16 mouse cellular contexts compared by ENCODE assay signal in genomic region chr1:115932045-115932444, GRCm38 (mm10).
DNase-seq lines count a peak whose midpoint lies in the region; ATAC-seq and TF ChIP-seq lines count a peak whose summit lies in the region.
"Had no signal": no experiment of that assay in that cellular context is flagged by ENCODE, and none has a peak within 500 bp of the region (broad histone marks: within the 10 kb centered on the region; RNA-seq: fewer than 3 reads in every experiment).

No protein-coding gene starts in this region.

- peak; percentile 41 for DNase-seq in forebrain, embryonic 14.5 days (ENCODE audit: low spot score)
- DNase-seq in left cerebral cortex, adult 9 months (ENCODE audit: low spot score in 2 of 2) = peak; percentile 13 to 34
- DNase-seq in left cerebral cortex, postnatal 4 days = no peak
- DNase-seq in brain, embryonic 14.5 days (ENCODE audit: low read depth) = peak; percentile 55
- peak; percentile 35 for DNase-seq in mesoderm, embryonic 11.5 days (ENCODE audit: low read depth, low spot score)
- no peak for DNase-seq in thymus, postnatal 0 days (ENCODE audit: low spot score)
- DNase-seq in spleen, postnatal 4 days (ENCODE audit: low spot score in 2 of 2) = no peak
- DNase-seq: cerebellum, adult 2 months; lung, embryonic 14.5 days; spleen, adult 18-20 months had no signal

- H3K9me3 ChIP-seq in forebrain, embryonic 14.5 days (replicated peaks; ENCODE audit: control insufficient read depth, low read length) = no peaks in the 10 kb centered on the region
- no peaks in the 10 kb centered on the region for H3K9me3 ChIP-seq in forebrain, embryonic 12.5 days
- H3K9me3 ChIP-seq: neural tube, embryonic 12.5 days had no signal

- intact Hi-C loops in left cerebral cortex, postnatal 4 days (cut with DNase I) = no loop called here

- no peak for TF ChIP-seq CTCF in brain, embryonic 14.5 days (IDR thresholded peaks at IDR 0.05; ENCODE audit: borderline replicate concordance, extremely low read depth, insufficient read depth, insufficient read length)

- no peak overlapping the region for H3K4me2 ChIP-seq in forebrain, embryonic 14.5 days (ENCODE audit: low read length)
- no peak overlapping the region for H3K4me2 ChIP-seq in forebrain, embryonic 12.5 days
- H3K4me2 ChIP-seq: liver, embryonic 11.5 days; lung, embryonic 14.5 days; neural tube, embryonic 12.5 days had no signal

- no peak overlapping the region for H3K4me3 ChIP-seq in forebrain, embryonic 14.5 days (ENCODE audit: low read depth, low read length)
- H3K4me3 ChIP-seq in forebrain, embryonic 12.5 days (replicated peaks) = no peak overlapping the region
- H3K4me3 ChIP-seq: neural tube, embryonic 12.5 days had no signal

- no peak for ATAC-seq in forebrain, embryonic 14.5 days
- no peak for ATAC-seq in forebrain, embryonic 12.5 days (ENCODE audit: low FRiP score)
- ATAC-seq: intestine, embryonic 16.5 days had no signal

- no peaks in the 10 kb centered on the region for H3K4me1 ChIP-seq in forebrain, embryonic 14.5 days (ENCODE audit: control insufficient read depth, insufficient read depth, low read length)
- H3K4me1 ChIP-seq in forebrain, embryonic 12.5 days = no peaks in the 10 kb centered on the region; the same call in 1 of the 2 replicates
- H3K4me1 ChIP-seq: neural tube, embryonic 12.5 days had no signal

- H3K36me3 ChIP-seq in forebrain, embryonic 14.5 days (ENCODE audit: control insufficient read depth, insufficient read depth, low read length) = no peaks in the 10 kb centered on the region
- no peaks in the 10 kb centered on the region for H3K36me3 ChIP-seq in forebrain, embryonic 12.5 days (replicated peaks)
- H3K36me3 ChIP-seq: neural tube, embryonic 12.5 days had no signal

- 3% methylated on average over 1 of the region's 1 CpGs for WGBS in forebrain, embryonic 14.5 days
- WGBS in forebrain, embryonic 12.5 days = 9% methylated on average over 1 of the region's 1 CpGs

- H3K9ac ChIP-seq in forebrain, embryonic 14.5 days (ENCODE audit: low read length) = no peak overlapping the region
- H3K9ac ChIP-seq in forebrain, embryonic 12.5 days = no peak overlapping the region
- H3K9ac ChIP-seq: lung, embryonic 14.5 days; neural tube, embryonic 12.5 days had no signal

- no peak overlapping the region for H3K27ac ChIP-seq in forebrain, embryonic 14.5 days (ENCODE audit: low read depth, low read length)
- H3K27ac ChIP-seq in forebrain, embryonic 12.5 days = no peak overlapping the region
- H3K27ac ChIP-seq: kidney, postnatal 0 days; neural tube, embryonic 12.5 days; stomach, postnatal 0 days had no signal

- no peak for TF ChIP-seq POLR2A in brain, embryonic 14.5 days (IDR thresholded peaks at IDR 0.05; ENCODE audit: borderline replicate concordance, extremely low read depth, insufficient read depth, insufficient read length, poor library complexity, severe bottlenecking)

- no peaks in the 10 kb centered on the region for H3K27me3 ChIP-seq in forebrain, embryonic 14.5 days (replicated peaks; ENCODE audit: control insufficient read depth, insufficient read depth, low read length)
- no peaks in the 10 kb centered on the region for H3K27me3 ChIP-seq in forebrain, embryonic 12.5 days
- H3K27me3 ChIP-seq: neural tube, embryonic 12.5 days had no signal

Comparison
In these comparisons a context has a peak if more than half of its experiments do, and no peak if none do; other contexts are left out.
1. DNase-seq: peak in forebrain, embryonic 14.5 days (single experiment), left cerebral cortex, adult 9 months (2 of 2), brain, embryonic 14.5 days (single experiment) and mesoderm, embryonic 11.5 days (single experiment); none in left cerebral cortex, postnatal 4 days (single experiment), thymus, postnatal 0 days (single experiment) and spleen, postnatal 4 days (0 of 2).